Mouse (Mus musculus): Measurements from ENCODE around the gene Nphs1. TPM values are rescaled to one million over a fixed set of nuclear protein-coding genes. Genes with fewer than 3 reads are reported as not detected.
A peak's percentile ranks its signal among the peaks of the same experiment; 100 is the strongest.

Nphs1 gene
- polyA plus RNA-seq, 1 experiment from 2014 or later = 0.24 TPM

- WGBS = 8% methylated on average over 8 of the region's 8 CpGs
- peak overlapping the region; percentile 92 for H3K4me2 ChIP-seq (ENCODE audit: low read depth, low read length, severe bottlenecking)
- DNase-seq (ENCODE audit: low spot score) = no peak
- ATAC-seq (replicated peaks; ENCODE audit: low FRiP score) = no peak
- H3K4me1 ChIP-seq (replicated peaks; ENCODE audit: control insufficient read depth, insufficient read depth, low read length) = peaks cover 16% of the 10 kb centered on the region
- no peaks in the 10 kb centered on the region for H3K9me3 ChIP-seq (ENCODE audit: control insufficient read depth, low read length)
- peak overlapping the region; percentile 74 for H3K4me3 ChIP-seq (ENCODE audit: low read depth, low read length)
- H3K27me3 ChIP-seq (ENCODE audit: control insufficient read depth, insufficient read depth, low read length) = no peaks in the 10 kb centered on the region
- H3K9ac ChIP-seq (ENCODE audit: low read length) = peak overlapping the region; percentile 89; the same call in 1 of the 2 replicates
- H3K36me3 ChIP-seq (ENCODE audit: control insufficient read depth, insufficient read depth, low read length) = peaks cover 23% of the 10 kb centered on the region
- H3K27ac ChIP-seq (ENCODE audit: low read depth, low read length) = no peak overlapping the region
Observed at GRCm38 (mm10) chr7:30532931-30533330, 74.8 kb downstream of the Nphs1 start.

DNA sequence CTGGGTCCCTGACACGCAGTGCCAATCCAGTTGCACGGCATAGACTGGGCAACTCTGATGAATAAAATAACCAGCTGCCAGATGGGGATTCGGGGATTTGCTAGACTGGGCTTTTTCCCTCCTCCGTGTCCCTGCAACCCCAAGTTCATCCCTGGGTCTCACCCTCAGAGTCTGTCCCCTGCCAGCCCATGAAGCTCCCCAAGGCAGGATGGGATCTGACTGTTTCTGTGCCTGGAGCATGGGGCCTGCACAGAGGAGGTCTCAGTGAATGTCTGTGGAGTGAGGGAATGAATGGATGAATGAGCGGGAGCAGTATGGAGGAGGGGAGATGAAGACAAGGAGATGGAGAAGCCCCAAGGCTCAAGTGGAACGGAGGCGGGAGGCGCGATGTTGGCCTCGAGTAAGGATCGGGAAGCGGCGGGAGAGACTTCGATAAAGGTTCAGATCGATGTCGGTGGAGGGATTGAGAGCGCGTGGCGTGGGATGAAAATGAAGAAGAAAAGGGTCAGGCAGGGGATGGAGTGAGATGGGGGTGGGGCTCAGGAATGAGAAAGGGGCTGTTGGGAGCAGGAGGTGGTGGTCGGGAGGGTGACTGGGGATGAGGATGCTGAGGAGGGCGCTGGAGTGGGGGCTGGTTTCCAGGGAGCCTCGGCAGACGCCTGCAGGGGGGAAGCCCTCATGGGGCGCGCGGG, 76.0 kb downstream of the Nphs1 start:
- Histone ChIP-seq H3K27me3 (ENCODE audit: control insufficient read depth, insufficient read depth, low read length) (no peaks in the 10 kb centered on the region), H3K4me1 (replicated peaks; ENCODE audit: control insufficient read depth, insufficient read depth, low read length) (peaks cover 16% of the 10 kb centered on the region), H3K36me3 (ENCODE audit: control insufficient read depth, insufficient read depth, low read length) (peaks cover 18% of the 10 kb centered on the region), H3K9ac (ENCODE audit: low read length) (peak overlapping the region; percentile 89), H3K4me3 (ENCODE audit: low read depth, low read length) (peak overlapping the region; percentile 74), H3K27ac (ENCODE audit: low read depth, low read length) (peak overlapping the region; percentile 86), H3K9me3 (ENCODE audit: control insufficient read depth, low read length) (no peaks in the 10 kb centered on the region), H3K4me2 (ENCODE audit: low read depth, low read length, severe bottlenecking) (peak overlapping the region; percentile 92)
- DNase-seq (ENCODE audit: low spot score) (no peak), ATAC-seq (replicated peaks; ENCODE audit: low FRiP score) (peak; percentile 47)
- 6% methylated on average over 26 of the region's 26 CpGs for WGBS

DNA sequence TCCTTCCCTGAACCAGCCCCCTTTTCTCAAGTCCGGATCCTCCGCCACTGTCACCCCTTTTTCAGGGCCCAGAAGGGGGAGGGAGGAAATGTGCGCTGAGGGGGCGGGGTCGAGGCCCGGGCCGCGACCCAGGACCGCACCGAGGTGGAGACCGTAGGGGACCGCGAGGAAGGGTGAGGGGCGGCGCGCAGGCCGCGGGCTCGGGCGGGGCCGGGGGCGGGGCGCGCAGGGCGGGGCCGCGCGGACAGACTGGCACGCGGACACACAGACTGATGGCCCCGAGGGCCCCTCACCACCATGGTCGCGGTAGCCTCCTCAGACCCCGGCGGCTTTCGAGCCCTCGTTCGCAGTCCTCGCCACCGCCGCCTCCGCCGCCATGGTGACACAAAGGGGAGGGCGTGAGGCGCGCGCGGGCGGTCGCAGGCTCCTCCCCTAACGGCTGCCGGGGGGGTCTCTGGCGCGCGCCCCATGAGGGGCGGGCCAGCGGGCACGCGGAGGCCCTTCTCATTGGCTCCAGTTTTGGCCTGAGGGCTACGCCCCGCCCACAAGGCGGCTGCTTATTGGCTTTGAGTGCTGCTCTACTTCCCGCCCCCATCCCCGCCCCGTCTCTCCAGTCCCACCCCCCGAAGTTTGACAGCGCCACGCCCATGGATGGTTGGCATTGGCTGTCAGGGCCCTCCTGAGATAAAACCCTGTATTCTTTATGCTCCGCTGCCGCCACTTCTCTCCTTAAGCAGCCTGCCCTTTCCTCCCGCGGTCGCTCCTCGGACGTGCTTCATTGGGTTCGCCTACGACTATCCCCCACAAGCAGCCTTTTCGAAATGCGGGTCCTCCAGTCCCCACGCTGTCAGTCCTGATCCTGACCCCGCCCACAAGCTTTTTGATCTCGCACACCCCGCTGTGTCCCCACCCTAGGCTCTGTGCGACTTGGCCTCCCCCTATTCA, 76.8 kb downstream of the Nphs1 start, which contains the start of gene Arhgap33:
Arhgap33 (minus strand) TSS at position 428 of the 945 bp plus-strand sequence.
- Histone ChIP-seq H3K36me3 (ENCODE audit: control insufficient read depth, insufficient read depth, low read length) (peaks cover 11% of the 10 kb centered on the region), H3K4me3 (ENCODE audit: low read depth, low read length) (peak within 1 kb of the TSS; percentile 74), H3K4me1 (replicated peaks; ENCODE audit: control insufficient read depth, insufficient read depth, low read length) (peaks cover 16% of the 10 kb centered on the region), H3K9me3 (ENCODE audit: control insufficient read depth, low read length) (no peaks in the 10 kb centered on the region), H3K27ac (ENCODE audit: low read depth, low read length) (peak within 1 kb of the TSS; percentile 86), H3K4me2 (ENCODE audit: low read depth, low read length, severe bottlenecking) (peak within 1 kb of the TSS; percentile 92), H3K9ac (ENCODE audit: low read length) (peak within 1 kb of the TSS; percentile 89), H3K27me3 (ENCODE audit: control insufficient read depth, insufficient read depth, low read length) (no peaks in the 10 kb centered on the region)
- under 1% methylated on average over 69 of the region's 84 CpGs for WGBS
- DNase-seq (ENCODE audit: low spot score) (peak; percentile 99), ATAC-seq (replicated peaks; ENCODE audit: low FRiP score) (peak; percentile 92)

Other genes with a start within 250 kb of the Nphs1 start
- gene Polr2i, start 226.4 kb upstream of the Nphs1 start, polyA plus RNA-seq (2014; fragmentation: Nextera tagmentation; extraction: Ambion mirVana) = 166 and 167 TPM in 2 replicates
- 235 and 270 TPM in 2 replicates for gene Tbcb, start 226.0 kb upstream of the Nphs1 start, polyA plus RNA-seq (2014; fragmentation: Nextera tagmentation; extraction: Ambion mirVana)
- gene Ovol3, start 222.6 kb upstream of the Nphs1 start, polyA plus RNA-seq (2014; fragmentation: Nextera tagmentation; extraction: Ambion mirVana) = not detected in 2 replicates
- 0.13 and 0.56 TPM in 2 replicates for gene Thap8, start 178.2 kb upstream of the Nphs1 start, polyA plus RNA-seq (2014; fragmentation: Nextera tagmentation; extraction: Ambion mirVana)
- 21.7 and 26.4 TPM in 2 replicates for gene Wdr62, start 177.9 kb upstream of the Nphs1 start, polyA plus RNA-seq (2014; fragmentation: Nextera tagmentation; extraction: Ambion mirVana)
- 98.8 and 110 TPM in 2 replicates for gene Clip3, start 166.6 kb upstream of the Nphs1 start, polyA plus RNA-seq (2014; fragmentation: Nextera tagmentation; extraction: Ambion mirVana)
- gene Alkbh6, start 149.6 kb upstream of the Nphs1 start, polyA plus RNA-seq (2014; fragmentation: Nextera tagmentation; extraction: Ambion mirVana) = 71.3 and 83.8 TPM in 2 replicates
- gene Syne4, start 143.5 kb upstream of the Nphs1 start, polyA plus RNA-seq (2014; fragmentation: Nextera tagmentation; extraction: Ambion mirVana) = 29.2 and 30.2 TPM in 2 replicates
- not detected in 2 replicates for gene E130208F15Rik, start 136.6 kb upstream of the Nphs1 start, polyA plus RNA-seq (2014; fragmentation: Nextera tagmentation; extraction: Ambion mirVana)
- 21.8 and 23.5 TPM in 2 replicates for gene Sdhaf1, start 134.4 kb upstream of the Nphs1 start, polyA plus RNA-seq (2014; fragmentation: Nextera tagmentation; extraction: Ambion mirVana)
- 7.2 TPM in 2 replicates for gene Lrfn3, start 95.5 kb upstream of the Nphs1 start, polyA plus RNA-seq (2014; fragmentation: Nextera tagmentation; extraction: Ambion mirVana)
- gene Tyrobp, start 44.6 kb upstream of the Nphs1 start, polyA plus RNA-seq (2014; fragmentation: Nextera tagmentation; extraction: Ambion mirVana) = 9.6 and 15.2 TPM in 2 replicates
- 1.0 TPM in 1 of 2 replicates, not detected in the other for gene Hcst, start 38.5 kb upstream of the Nphs1 start, polyA plus RNA-seq (2014; fragmentation: Nextera tagmentation; extraction: Ambion mirVana)
- gene Nfkbid, start 36.6 kb upstream of the Nphs1 start, polyA plus RNA-seq (2014; fragmentation: Nextera tagmentation; extraction: Ambion mirVana) = 1.3 and 1.6 TPM in 2 replicates
- 99.2 and 108 TPM in 2 replicates for gene Aplp1, start 12.8 kb upstream of the Nphs1 start, polyA plus RNA-seq (2014; fragmentation: Nextera tagmentation; extraction: Ambion mirVana)
- gene Kirrel2, start 625 bp upstream of the Nphs1 start, polyA plus RNA-seq (2014; fragmentation: Nextera tagmentation; extraction: Ambion mirVana) = 0.55 and 0.61 TPM in 2 replicates
- gene Prodh2, start 35.3 kb downstream of the Nphs1 start, polyA plus RNA-seq (2014; fragmentation: Nextera tagmentation; extraction: Ambion mirVana) = not detected in 2 replicates
- 66.0 and 72.7 TPM in 2 replicates for gene Arhgap33, start 76.7 kb downstream of the Nphs1 start, polyA plus RNA-seq (2014; fragmentation: Nextera tagmentation; extraction: Ambion mirVana)
- gene Hspb6, start 93.9 kb downstream of the Nphs1 start, polyA plus RNA-seq (2014; fragmentation: Nextera tagmentation; extraction: Ambion mirVana) = 5.5 and 7.4 TPM in 2 replicates
- gene Proser3, start 94.0 kb downstream of the Nphs1 start, polyA plus RNA-seq (2014; fragmentation: Nextera tagmentation; extraction: Ambion mirVana) = 20.0 and 23.6 TPM in 2 replicates
- gene Lin37, start 101.5 kb downstream of the Nphs1 start, polyA plus RNA-seq (2014; fragmentation: Nextera tagmentation; extraction: Ambion mirVana) = 45.7 and 50.2 TPM in 2 replicates
- gene U2af1l4, start 105.0 kb downstream of the Nphs1 start, polyA plus RNA-seq (2014; fragmentation: Nextera tagmentation; extraction: Ambion mirVana) = 89.2 and 97.5 TPM in 2 replicates
- gene Gm49396, start 105.0 kb downstream of the Nphs1 start, polyA plus RNA-seq (2014; fragmentation: Nextera tagmentation; extraction: Ambion mirVana) = 12.1 and 13.6 TPM in 2 replicates
- gene Psenen, start 105.3 kb downstream of the Nphs1 start, polyA plus RNA-seq (2014; fragmentation: Nextera tagmentation; extraction: Ambion mirVana) = 96.1 and 99.3 TPM in 2 replicates
- gene Igflr1, start 107.1 kb downstream of the Nphs1 start, polyA plus RNA-seq (2014; fragmentation: Nextera tagmentation; extraction: Ambion mirVana) = 4.7 and 6.0 TPM in 2 replicates
- 14.3 TPM in 2 replicates for gene Kmt2b, start 130.4 kb downstream of the Nphs1 start, polyA plus RNA-seq (2014; fragmentation: Nextera tagmentation; extraction: Ambion mirVana)
- 0.15 and 0.31 TPM in 2 replicates for gene Zbtb32, start 140.6 kb downstream of the Nphs1 start, polyA plus RNA-seq (2014; fragmentation: Nextera tagmentation; extraction: Ambion mirVana)
- gene Upk1a, start 154.5 kb downstream of the Nphs1 start, polyA plus RNA-seq (2014; fragmentation: Nextera tagmentation; extraction: Ambion mirVana) = 0.31 and 0.73 TPM in 2 replicates
- 700 and 735 TPM in 2 replicates for gene Cox6b1, start 167.8 kb downstream of the Nphs1 start, polyA plus RNA-seq (2014; fragmentation: Nextera tagmentation; extraction: Ambion mirVana)
- gene Etv2, start 177.5 kb downstream of the Nphs1 start, polyA plus RNA-seq (2014; fragmentation: Nextera tagmentation; extraction: Ambion mirVana) = not detected in 2 replicates
- gene Rbm42, start 192.0 kb downstream of the Nphs1 start, polyA plus RNA-seq (2014; fragmentation: Nextera tagmentation; extraction: Ambion mirVana) = 131 and 138 TPM in 2 replicates
- 68.9 and 76.6 TPM in 2 replicates for gene Haus5, start 206.7 kb downstream of the Nphs1 start, polyA plus RNA-seq (2014; fragmentation: Nextera tagmentation; extraction: Ambion mirVana)
- gene Pmis2, start 213.3 kb downstream of the Nphs1 start, polyA plus RNA-seq (2014; fragmentation: Nextera tagmentation; extraction: Ambion mirVana) = not detected in 2 replicates
- gene 2200002J24Rik, start 240.6 kb downstream of the Nphs1 start, polyA plus RNA-seq (2014; fragmentation: Nextera tagmentation; extraction: Ambion mirVana) = not detected in 2 replicates